Mouse (Mus musculus) retina, postnatal 1 day (tissue): ENCODE measurements around the gene Prodh2.
"Not testable (repeated sequence)": the region's sequence is repeated elsewhere in the genome, so short reads cannot be mapped to it uniquely, and the experiment has no call there.

ENCODE experiments used
- DNase-seq: peaks from one replicate; pipeline ENCODE4 v3.0.0-alpha.2; 2012

Gene Prodh2

GRCm38 (mm10) chr7:30490251-30490956, 3.0 kb upstream of the Prodh2 start:
- DNase-seq, result peak; percentile 74

- DNase-seq, result peak; percentile 30
These were observed 2.5 kb upstream of the Prodh2 start for GRCm38 (mm10) chr7:30490957-30491307.

GRCm38 (mm10) chr7:30492765-30493164, 657 bp upstream of the Prodh2 start:
- DNase-seq, result peak; percentile 77

- DNase-seq, result not testable (repeated sequence)
These were observed 2.2 kb downstream of the Prodh2 start for GRCm38 (mm10) chr7:30495506-30496042.

GRCm38 (mm10) chr7:30501159-30501558, 7.7 kb downstream of the Prodh2 start:
- DNase-seq, result not testable (repeated sequence)

- DNase-seq, result no peak
These were observed 14.6 kb downstream of the Prodh2 start for GRCm38 (mm10) chr7:30508061-30508460.

GRCm38 (mm10) chr7:30515003-30515760, 21.8 kb downstream of the Prodh2 start:
- DNase-seq, result no peak

- peak; percentile 18 for DNase-seq
These were observed 24.9 kb downstream of the Prodh2 start for GRCm38 (mm10) chr7:30518325-30518724.

- peak; percentile 57 for DNase-seq
These were observed 27.0 kb downstream of the Prodh2 start for GRCm38 (mm10) chr7:30520396-30520795.

- DNase-seq, result no peak
These were observed 27.4 kb downstream of the Prodh2 start for GRCm38 (mm10) chr7:30520856-30521255.

GRCm38 (mm10) chr7:30522871-30523270, 29.4 kb downstream of the Prodh2 start:
- DNase-seq, result no peak

GRCm38 (mm10) chr7:30524487-30524886, 31.1 kb downstream of the Prodh2 start:
- no peak for DNase-seq

- no peak for DNase-seq
These were observed 32.5 kb downstream of the Prodh2 start for GRCm38 (mm10) chr7:30525954-30526353.

GRCm38 (mm10) chr7:30526399-30526798, 33.0 kb downstream of the Prodh2 start:
- no peak for DNase-seq

GRCm38 (mm10) chr7:30526981-30527380, 33.6 kb downstream of the Prodh2 start:
- no peak for DNase-seq

- DNase-seq, result no peak
These were observed 37.9 kb downstream of the Prodh2 start for GRCm38 (mm10) chr7:30531291-30531815.

GRCm38 (mm10) chr7:30532931-30533330, 39.5 kb downstream of the Prodh2 start:
- DNase-seq, result peak; percentile 94

- DNase-seq, result peak; percentile 55
These were observed 40.7 kb downstream of the Prodh2 start for GRCm38 (mm10) chr7:30533941-30534632.

GRCm38 (mm10) chr7:30534633-30535577, 41.5 kb downstream of the Prodh2 start, which contains the start of gene Arhgap33:
TSS of gene Arhgap33 (minus strand) at chr7:30535060.
- DNase-seq, result peak; percentile 99

GRCm38 (mm10) chr7:30540572-30540971, 47.1 kb downstream of the Prodh2 start:
- no peak for DNase-seq

GRCm38 (mm10) chr7:30544327-30544726, 50.9 kb downstream of the Prodh2 start:
- DNase-seq, result no peak

- DNase-seq, result no peak
These were observed 56.5 kb downstream of the Prodh2 start for GRCm38 (mm10) chr7:30549880-30550279.
